Mouse (Mus musculus) bone marrow, adult 2 months (tissue): ENCODE results near the gene Ide. TPM values are rescaled to one million over a fixed set of nuclear protein-coding genes. Genes with fewer than 3 reads are reported as not detected.

Experiments
- H3K27ac ChIP-seq: fragments of 200-500 bp; 2 replicates; pipeline ENCODE4 v1.5.1; 2012; ENCODE audit warnings: low read depth, mild to moderate bottlenecking, control low read depth, inconsistent platforms, low read length; ENCODE audit not compliant: control insufficient read depth, poor library complexity, insufficient read depth
- H3K4me1 ChIP-seq: fragments of 200-500 bp; 2 replicates; pipeline ENCODE4 v1.6.1; 2011; ENCODE audit warnings: low read length; ENCODE audit not compliant: control insufficient read depth, insufficient read depth
- H3K4me3 ChIP-seq: fragments of 200-500 bp; replicated peaks from 2 replicates; pipeline ENCODE3; 2011; ENCODE audit warnings: mild to moderate bottlenecking, low read depth, low read length, control low read depth; ENCODE audit not compliant: control insufficient read depth
- CTCF ChIP-seq: fragments of 200-500 bp; IDR thresholded peaks from 2 replicates; pipeline ENCODE4 v1.5.1; 2011; ENCODE audit warnings: low read length, control low read depth; ENCODE audit not compliant: control insufficient read depth, insufficient read depth
- POLR2A ChIP-seq: fragments of 200-500 bp; IDR thresholded peaks from 2 replicates; pipeline ENCODE4 v1.6.1; 2011; ENCODE audit warnings: low read depth, mild to moderate bottlenecking, control low read depth, low read length, borderline replicate concordance; ENCODE audit not compliant: control insufficient read depth
- WGBS: fragments of 180-500 bp; shearing (Covaris S2); methylation state at CpG from one replicate; pipeline ENCODE4 v1.1.7; 2018; 5-methylcytosine and 5-hydroxymethylcytosine counted together
- polyA plus RNA-seq: library from polyadenylated mRNA; stranded (reverse); fragments of >200 nt; gene quantifications from 2 replicates; pipeline ENCODE4 v1.2.4, GENCODE M21; 2011; ENCODE audit warnings: low replicate concordance; ENCODE audit not compliant: missing spikeins, insufficient read depth, insufficient read length

Ide gene
- polyA plus RNA-seq, 1 experiment, result 11.1 TPM

- no peak overlapping the region for H3K27ac ChIP-seq
- no peaks in the 10 kb centered on the region for H3K4me1 ChIP-seq
- no peak for TF ChIP-seq POLR2A
- TF ChIP-seq CTCF, result no peak
These were observed 11.3 kb upstream of the Ide start for GRCm38 (mm10) chr19:37348952-37349351.

GRCm38 (mm10) chr19:37348331-37348730 lies 10.7 kb upstream of the Ide start:
- no peak overlapping the region for H3K27ac ChIP-seq
- 84% methylated on average over 10 of the region's 10 CpGs for WGBS
- no peak for TF ChIP-seq POLR2A
- TF ChIP-seq CTCF, result no peak
- H3K4me3 ChIP-seq, result no peak overlapping the region
- H3K4me1 ChIP-seq, result no peaks in the 10 kb centered on the region

More at GRCm38 (mm10) chr19:37348952-37349351, 11.3 kb upstream of the Ide start:
- H3K4me3 ChIP-seq, result no peak overlapping the region

GRCm38 (mm10) chr19:37346258-37346657 lies 8.6 kb upstream of the Ide start:
- no peak overlapping the region for H3K4me3 ChIP-seq
- TF ChIP-seq CTCF (no peak), POLR2A (no peak)
- H3K27ac ChIP-seq, result no peak overlapping the region
- H3K4me1 ChIP-seq, result no peaks in the 10 kb centered on the region
- 79% methylated on average over 3 of the region's 3 CpGs for WGBS

- H3K27ac ChIP-seq, result no peak overlapping the region
- H3K4me1 ChIP-seq, result no peaks in the 10 kb centered on the region
- WGBS, result 91% methylated on average over 5 of the region's 5 CpGs
- TF ChIP-seq POLR2A (no peak), CTCF (no peak)
- H3K4me3 ChIP-seq, result no peak overlapping the region
These were observed 6.2 kb upstream of the Ide start for GRCm38 (mm10) chr19:37343899-37344298.

- WGBS, result 70% methylated on average over 5 of the region's 5 CpGs
- Histone ChIP-seq H3K27ac (no peak overlapping the region), H3K4me1 (no peaks in the 10 kb centered on the region; the same call in 1 of the 2 replicates), H3K4me3 (no peak overlapping the region)
- TF ChIP-seq CTCF (no peak), POLR2A (no peak)
These were observed 3.3 kb upstream of the Ide start for GRCm38 (mm10) chr19:37340931-37341330.

- TF ChIP-seq CTCF (no peak), POLR2A (no peak)
- Histone ChIP-seq H3K27ac (no peak overlapping the region), H3K4me3 (no peak overlapping the region), H3K4me1 (no peaks in the 10 kb centered on the region; the same call in 1 of the 2 replicates)
- WGBS, result 47% methylated on average over 5 of the region's 5 CpGs
These were observed 2.8 kb upstream of the Ide start for GRCm38 (mm10) chr19:37340495-37340894.

GRCm38 (mm10) chr19:37335392-37335791 lies 2.3 kb downstream of the Ide start:
- 46% methylated on average over 1 of the region's 1 CpGs for WGBS
- no peaks in the 10 kb centered on the region; the same call in 1 of the 2 replicates for H3K4me1 ChIP-seq
- no peak overlapping the region for H3K4me3 ChIP-seq
- TF ChIP-seq CTCF, result no peak
- TF ChIP-seq POLR2A, result no peak
- H3K27ac ChIP-seq, result no peak overlapping the region

GRCm38 (mm10) chr19:37333357-37333756 lies 4.3 kb downstream of the Ide start:
- H3K4me1 ChIP-seq, result no peaks in the 10 kb centered on the region; the same call in 1 of the 2 replicates
- 53% methylated on average over 5 of the region's 5 CpGs for WGBS
- no peak overlapping the region for H3K27ac ChIP-seq
- no peak overlapping the region for H3K4me3 ChIP-seq
- TF ChIP-seq POLR2A (no peak), CTCF (no peak)

- no peaks in the 10 kb centered on the region; the same call in 1 of the 2 replicates for H3K4me1 ChIP-seq
- TF ChIP-seq POLR2A (no peak), CTCF (no peak)
- no peak overlapping the region for H3K4me3 ChIP-seq
- WGBS, result 77% methylated on average over 4 of the region's 4 CpGs
- no peak overlapping the region for H3K27ac ChIP-seq
These were observed 4.9 kb downstream of the Ide start for GRCm38 (mm10) chr19:37332726-37333125.
